Mouse (Mus musculus): ENCODE results near the gene C77080. TPM values are rescaled to one million over a fixed set of nuclear protein-coding genes. Genes with fewer than 3 reads are reported as not detected.

C77080 gene
- polyA plus RNA-seq, 1 experiment from 2014 or later = 9.6 TPM

- peaks cover 6% of the 10 kb centered on the region; the same call in 1 of the 2 replicates for H3K4me1 ChIP-seq (replicated peaks; ENCODE audit: control insufficient read depth, insufficient read depth)
- DNase-seq (ENCODE audit: low spot score) (peak; percentile 85), ATAC-seq (ENCODE audit: low FRiP score, low TSS enrichment) (peak; percentile 69)
- H3K4me2 ChIP-seq (replicated peaks; ENCODE audit: low read depth) = no peak overlapping the region
- H3K27me3 ChIP-seq (ENCODE audit: control insufficient read depth, insufficient read depth, low read length) = no peaks in the 10 kb centered on the region
- H3K4me3 ChIP-seq (ENCODE audit: low read depth, low read length) = no peak overlapping the region
- 12% methylated on average over 8 of the region's 8 CpGs for WGBS
- H3K9ac ChIP-seq (ENCODE audit: low read length) = 0 out of 2 replicates have a peak overlapping the region, but pooled peaks have one; percentile 8
- TF ChIP-seq CTCF (IDR thresholded peaks at IDR 0.05; ENCODE audit: low read depth) (no peak), EP300 (optimal IDR thresholded peaks at IDR 0.05) (no peak)
- no peaks in the 10 kb centered on the region for H3K9me3 ChIP-seq (ENCODE audit: control insufficient read depth, low read length)
- H3K27ac ChIP-seq (replicated peaks) = peak overlapping the region; percentile 75
- no peaks in the 10 kb centered on the region for H3K36me3 ChIP-seq (ENCODE audit: control insufficient read depth, insufficient read depth, low read length)
These were observed 4.5 kb downstream of the C77080 start for GRCm38 (mm10) chr4:129256450-129257380.

- H3K27me3 ChIP-seq (ENCODE audit: control insufficient read depth, insufficient read depth, low read length) = no peaks in the 10 kb centered on the region
- no peak overlapping the region for H3K9ac ChIP-seq (ENCODE audit: low read length)
- H3K36me3 ChIP-seq (ENCODE audit: control insufficient read depth, insufficient read depth, low read length) = no peaks in the 10 kb centered on the region
- no peak overlapping the region for H3K27ac ChIP-seq (replicated peaks)
- no peak for TF ChIP-seq EP300 (optimal IDR thresholded peaks at IDR 0.05)
- no peak for TF ChIP-seq CTCF (IDR thresholded peaks at IDR 0.05; ENCODE audit: low read depth)
- DNase-seq (ENCODE audit: low spot score) (no peak), ATAC-seq (ENCODE audit: low FRiP score, low TSS enrichment) (no peak)
- H3K4me3 ChIP-seq (ENCODE audit: low read depth, low read length) = no peak overlapping the region
- peaks cover 9% of the 10 kb centered on the region; the same call in 1 of the 2 replicates for H3K4me1 ChIP-seq (replicated peaks; ENCODE audit: control insufficient read depth, insufficient read depth)
- no peak overlapping the region for H3K4me2 ChIP-seq (replicated peaks; ENCODE audit: low read depth)
- H3K9me3 ChIP-seq (ENCODE audit: control insufficient read depth, low read length) = no peaks in the 10 kb centered on the region
- 94% methylated on average over 3 of the region's 3 CpGs for WGBS
These were observed 6.6 kb downstream of the C77080 start for GRCm38 (mm10) chr4:129254571-129254970.

GRCm38 (mm10) chr4:129252492-129252891, 8.7 kb downstream of the C77080 start:
- H3K4me2 ChIP-seq (replicated peaks; ENCODE audit: low read depth) = no peak overlapping the region
- H3K4me3 ChIP-seq (ENCODE audit: low read depth, low read length) = no peak overlapping the region
- no peak for DNase-seq (ENCODE audit: low spot score)
- no peak for ATAC-seq (ENCODE audit: low FRiP score, low TSS enrichment)
- H3K4me1 ChIP-seq (replicated peaks; ENCODE audit: control insufficient read depth, insufficient read depth) = peaks cover 9% of the 10 kb centered on the region
- no peaks in the 10 kb centered on the region for H3K36me3 ChIP-seq (ENCODE audit: control insufficient read depth, insufficient read depth, low read length)
- no peak for TF ChIP-seq CTCF (IDR thresholded peaks at IDR 0.05; ENCODE audit: low read depth)
- no peak for TF ChIP-seq EP300 (optimal IDR thresholded peaks at IDR 0.05)
- 73% methylated on average over 2 of the region's 2 CpGs for WGBS
- H3K9me3 ChIP-seq (ENCODE audit: control insufficient read depth, low read length) = no peaks in the 10 kb centered on the region
- peak overlapping the region; percentile 94; the same call in 1 of the 2 replicates for H3K27ac ChIP-seq (replicated peaks)
- H3K27me3 ChIP-seq (ENCODE audit: control insufficient read depth, insufficient read depth, low read length) = no peaks in the 10 kb centered on the region
- no peak overlapping the region for H3K9ac ChIP-seq (ENCODE audit: low read length)

GRCm38 (mm10) chr4:129251482-129252125, 9.6 kb downstream of the C77080 start:
- H3K9ac ChIP-seq (ENCODE audit: low read length) = peak overlapping the region; percentile 51; the same call in 1 of the 2 replicates
- H3K27me3 ChIP-seq (ENCODE audit: control insufficient read depth, insufficient read depth, low read length) = no peaks in the 10 kb centered on the region
- peak overlapping the region; percentile 94 for H3K27ac ChIP-seq (replicated peaks)
- peak; percentile 72 for DNase-seq (ENCODE audit: low spot score)
- ATAC-seq (ENCODE audit: low FRiP score, low TSS enrichment) = peak; percentile 8
- no peak overlapping the region for H3K4me3 ChIP-seq (ENCODE audit: low read depth, low read length)
- 14% methylated on average over 14 of the region's 15 CpGs for WGBS
- no peaks in the 10 kb centered on the region for H3K9me3 ChIP-seq (ENCODE audit: control insufficient read depth, low read length)
- peaks cover 7% of the 10 kb centered on the region for H3K4me1 ChIP-seq (replicated peaks; ENCODE audit: control insufficient read depth, insufficient read depth)
- peak overlapping the region; percentile 25 for H3K4me2 ChIP-seq (replicated peaks; ENCODE audit: low read depth)
- no peaks in the 10 kb centered on the region for H3K36me3 ChIP-seq (ENCODE audit: control insufficient read depth, insufficient read depth, low read length)
- TF ChIP-seq CTCF (IDR thresholded peaks at IDR 0.05; ENCODE audit: low read depth) (no peak), EP300 (optimal IDR thresholded peaks at IDR 0.05) (no peak)

GRCm38 (mm10) chr4:129250759-129251481, 10.3 kb downstream of the C77080 start:
- ATAC-seq (ENCODE audit: low FRiP score, low TSS enrichment) (peak; percentile 88), DNase-seq (ENCODE audit: low spot score) (peak; percentile 88)
- H3K9me3 ChIP-seq (ENCODE audit: control insufficient read depth, low read length) = no peaks in the 10 kb centered on the region
- no peaks in the 10 kb centered on the region for H3K27me3 ChIP-seq (ENCODE audit: control insufficient read depth, insufficient read depth, low read length)
- peak overlapping the region; percentile 25; the same call in 1 of the 2 replicates for H3K4me2 ChIP-seq (replicated peaks; ENCODE audit: low read depth)
- no peaks in the 10 kb centered on the region for H3K36me3 ChIP-seq (ENCODE audit: control insufficient read depth, insufficient read depth, low read length)
- TF ChIP-seq CTCF (IDR thresholded peaks at IDR 0.05; ENCODE audit: low read depth) (no peak), EP300 (optimal IDR thresholded peaks at IDR 0.05) (no peak)
- H3K4me3 ChIP-seq (ENCODE audit: low read depth, low read length) = no peak overlapping the region
- peak overlapping the region; percentile 51; the same call in 1 of the 2 replicates for H3K9ac ChIP-seq (ENCODE audit: low read length)
- WGBS = 45% methylated on average over 15 of the region's 15 CpGs
- H3K27ac ChIP-seq (replicated peaks) = peak overlapping the region; percentile 94
- H3K4me1 ChIP-seq (replicated peaks; ENCODE audit: control insufficient read depth, insufficient read depth) = peaks cover 3% of the 10 kb centered on the region
